Mouse (Mus musculus) heart, embryonic 10.5 days (tissue): ENCODE results near the gene Uvrag. TPM values are rescaled to one million over a fixed set of nuclear protein-coding genes. Genes with fewer than 3 reads are reported as not detected.

Experiments used
- DNase-seq: peaks from one replicate; pipeline ENCODE4 v3.0.0-alpha.2; 2017; ENCODE audit warnings: low spot score
- H3K27ac ChIP-seq: fragments of 300-500 bp; sonication (generic); 2 replicates; pipeline ENCODE4 v1.5.1; 2016; ENCODE audit warnings: mild to moderate bottlenecking
- H3K27me3 ChIP-seq: fragments of 300-500 bp; sonication (generic); 2 replicates; pipeline ENCODE4 v1.6.1; 2016; ENCODE audit warnings: mild to moderate bottlenecking; ENCODE audit not compliant: poor library complexity, insufficient read depth, severe bottlenecking
- H3K36me3 ChIP-seq: fragments of 300-500 bp; sonication (generic); 2 replicates; pipeline ENCODE4 v1.6.1; 2016; ENCODE audit warnings: mild to moderate bottlenecking, moderate library complexity
- H3K4me1 ChIP-seq: fragments of 300-500 bp; sonication (generic); 2 replicates; pipeline ENCODE4 v1.6.1; 2016; ENCODE audit warnings: mild to moderate bottlenecking
- H3K4me3 ChIP-seq: fragments of 300-500 bp; sonication (generic); 2 replicates; pipeline ENCODE4 v1.5.1; 2016; ENCODE audit warnings: mild to moderate bottlenecking, moderate library complexity
- H3K9me3 ChIP-seq: fragments of 300-500 bp; sonication (generic); 2 replicates; pipeline ENCODE4 v1.6.1; 2016; ENCODE audit warnings: mild to moderate bottlenecking, moderate library complexity
- WGBS: fragments of 180-500 bp; shearing (Covaris S2); methylation state at CpG from one replicate; pipeline ENCODE4 v1.1.7; 2016; 5-methylcytosine and 5-hydroxymethylcytosine counted together
- polyA plus RNA-seq: library from polyadenylated mRNA; unstranded; fragments of >200 nt; fragmentation: Nextera tagmentation; extraction: Ambion mirVana; gene quantifications from 2 replicates; pipeline ENCODE4 v1.2.1, GENCODE M21; 2016

Uvrag gene
- polyA plus RNA-seq, 1 experiment from 2014 or later, result 15.2 TPM

- WGBS, result 8% methylated on average over 3 of the region's 3 CpGs
- Histone ChIP-seq H3K4me1 (peaks cover 76% of the 10 kb centered on the region), H3K27me3 (peaks cover 16% of the 10 kb centered on the region; the same call in 1 of the 2 replicates), H3K27ac (peak overlapping the region; percentile 79), H3K36me3 (peaks cover 17% of the 10 kb centered on the region; the same call in 1 of the 2 replicates), H3K9me3 (no peaks in the 10 kb centered on the region), H3K4me3 (no peak overlapping the region)
- DNase-seq, result no peak
Observed at GRCm38 (mm10) chr7:98857094-98857493, 283.8 kb downstream of the Uvrag start.

GRCm38 (mm10) chr7:98856128-98856527 is 284.8 kb downstream of the Uvrag start:
- DNase-seq, result no peak
- peak overlapping the region; percentile 79 for H3K27ac ChIP-seq
- peaks cover 77% of the 10 kb centered on the region for H3K4me1 ChIP-seq
- 30% methylated on average over 3 of the region's 3 CpGs for WGBS
- H3K27me3 ChIP-seq, result peaks cover 7% of the 10 kb centered on the region; the same call in 1 of the 2 replicates
- peaks cover 23% of the 10 kb centered on the region for H3K36me3 ChIP-seq
- no peaks in the 10 kb centered on the region for H3K9me3 ChIP-seq
- H3K4me3 ChIP-seq, result no peak overlapping the region

GRCm38 (mm10) chr7:98855388-98855787 is 285.6 kb downstream of the Uvrag start:
- Histone ChIP-seq H3K27ac (peak overlapping the region; percentile 30), H3K27me3 (no peaks in the 10 kb centered on the region), H3K9me3 (no peaks in the 10 kb centered on the region), H3K4me3 (no peak overlapping the region), H3K4me1 (peaks cover 75% of the 10 kb centered on the region), H3K36me3 (peaks cover 31% of the 10 kb centered on the region)
- WGBS, result 18% methylated on average over 2 of the region's 2 CpGs
- DNase-seq, result no peak

DNA sequence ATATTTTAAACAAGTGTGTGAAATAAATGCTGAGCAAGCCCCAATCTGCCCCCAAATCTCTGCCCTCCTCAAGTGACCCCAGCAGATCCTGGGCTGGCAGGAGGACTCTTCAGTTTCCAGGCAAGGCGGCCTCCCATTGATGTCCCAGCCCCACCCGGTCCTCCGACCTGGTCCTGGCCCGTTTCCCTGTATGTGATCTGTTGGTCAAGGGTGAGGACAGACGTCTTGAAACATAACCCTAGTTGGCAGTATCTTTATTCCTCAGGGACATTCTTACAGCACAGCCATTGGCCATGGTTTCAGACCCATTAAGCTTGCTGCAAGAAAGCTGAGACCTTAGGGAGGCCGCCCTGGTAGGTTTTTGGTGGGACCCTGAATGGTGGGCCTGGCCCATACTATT is 287.1 kb downstream of the Uvrag start:
- H3K27me3 ChIP-seq, result no peaks in the 10 kb centered on the region
- 77% methylated on average over 6 of the region's 6 CpGs for WGBS
- peaks cover 43% of the 10 kb centered on the region for H3K36me3 ChIP-seq
- H3K4me3 ChIP-seq, result no peak overlapping the region
- peaks cover 78% of the 10 kb centered on the region for H3K4me1 ChIP-seq
- H3K27ac ChIP-seq, result peak overlapping the region; percentile 53
- no peak for DNase-seq
- H3K9me3 ChIP-seq, result no peaks in the 10 kb centered on the region

DNA sequence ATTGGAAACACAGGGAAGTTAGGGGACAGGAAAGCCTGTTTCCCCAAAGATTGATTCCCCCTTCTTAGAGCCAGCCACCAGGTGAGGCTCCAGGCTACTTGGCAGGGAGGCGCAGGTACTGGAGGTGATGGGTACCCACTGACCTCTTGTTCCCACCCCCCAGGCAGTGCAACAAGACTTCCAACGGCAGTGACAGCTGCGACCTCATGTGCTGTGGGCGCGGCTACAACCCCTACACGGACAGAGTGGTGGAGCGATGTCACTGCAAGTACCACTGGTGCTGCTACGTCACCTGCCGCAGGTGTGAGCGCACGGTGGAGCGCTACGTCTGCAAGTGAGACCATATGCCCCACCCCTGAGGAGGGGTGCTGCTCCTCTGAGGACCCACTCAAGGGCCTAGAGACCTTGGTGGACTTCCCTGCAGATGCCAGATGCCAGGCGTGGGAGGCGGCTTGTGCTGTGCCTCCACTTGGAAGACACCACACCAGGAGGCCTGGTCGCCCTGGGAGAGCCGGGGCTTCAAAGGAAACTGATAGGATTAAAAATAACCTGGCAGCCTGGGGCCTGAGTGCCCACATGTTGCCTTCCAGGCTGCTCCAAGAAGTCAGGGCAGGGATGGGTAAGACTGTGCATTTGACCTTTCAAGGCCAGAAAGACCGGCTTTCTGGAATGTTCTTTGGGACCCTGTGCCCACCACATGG is 287.8 kb downstream of the Uvrag start:
- 76% methylated on average over 18 of the region's 18 CpGs for WGBS
- peaks cover 79% of the 10 kb centered on the region for H3K4me1 ChIP-seq
- H3K36me3 ChIP-seq, result peaks cover 49% of the 10 kb centered on the region

DNA sequence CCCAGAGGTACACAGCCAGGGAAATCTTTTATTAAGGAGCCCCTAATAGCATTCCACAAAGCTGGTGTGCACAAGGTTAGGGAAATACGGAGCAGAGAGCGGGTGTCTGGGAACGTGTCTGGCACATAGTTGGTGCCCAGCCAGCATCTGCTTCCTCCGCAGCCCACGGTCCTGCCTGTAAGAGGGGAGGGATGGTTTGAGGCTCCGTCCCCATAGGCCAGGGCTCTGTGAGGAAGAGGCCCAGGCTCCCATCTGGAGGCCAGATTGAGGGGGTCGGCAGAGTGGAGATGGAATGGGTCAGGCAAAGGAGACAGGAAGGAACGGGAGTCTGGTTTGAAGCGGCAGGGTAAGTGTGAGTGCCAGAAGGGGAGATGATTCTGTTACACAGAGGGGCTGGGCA is 289.7 kb downstream of the Uvrag start:
- peak; percentile 88 for DNase-seq
- Histone ChIP-seq H3K4me1 (peaks cover 66% of the 10 kb centered on the region), H3K9me3 (no peaks in the 10 kb centered on the region), H3K27me3 (peaks cover 12% of the 10 kb centered on the region; the same call in 1 of the 2 replicates), H3K27ac (peak overlapping the region; percentile 30; the same call in 1 of the 2 replicates), H3K36me3 (peaks cover 67% of the 10 kb centered on the region), H3K4me3 (no peak overlapping the region)
- 47% methylated on average over 9 of the region's 9 CpGs for WGBS

More for the DNA sequence above, 287.8 kb downstream of the Uvrag start:
- no peaks in the 10 kb centered on the region for H3K9me3 ChIP-seq
- no peak overlapping the region for H3K4me3 ChIP-seq
- DNase-seq, result no peak
- 0 out of 2 replicates have a peak overlapping the region, but pooled peaks have one; percentile 44 for H3K27ac ChIP-seq
- H3K27me3 ChIP-seq, result no peaks in the 10 kb centered on the region

GRCm38 (mm10) chr7:98850388-98850787 is 290.6 kb downstream of the Uvrag start:
- no peaks in the 10 kb centered on the region for H3K9me3 ChIP-seq
- peaks cover 59% of the 10 kb centered on the region for H3K4me1 ChIP-seq
- no peak for DNase-seq
- WGBS, result 78% methylated on average over 5 of the region's 5 CpGs
- no peak overlapping the region for H3K4me3 ChIP-seq
- peaks cover 14% of the 10 kb centered on the region; the same call in 1 of the 2 replicates for H3K27me3 ChIP-seq
- H3K27ac ChIP-seq, result peak overlapping the region; percentile 37; the same call in 1 of the 2 replicates
- H3K36me3 ChIP-seq, result peaks cover 71% of the 10 kb centered on the region

DNA sequence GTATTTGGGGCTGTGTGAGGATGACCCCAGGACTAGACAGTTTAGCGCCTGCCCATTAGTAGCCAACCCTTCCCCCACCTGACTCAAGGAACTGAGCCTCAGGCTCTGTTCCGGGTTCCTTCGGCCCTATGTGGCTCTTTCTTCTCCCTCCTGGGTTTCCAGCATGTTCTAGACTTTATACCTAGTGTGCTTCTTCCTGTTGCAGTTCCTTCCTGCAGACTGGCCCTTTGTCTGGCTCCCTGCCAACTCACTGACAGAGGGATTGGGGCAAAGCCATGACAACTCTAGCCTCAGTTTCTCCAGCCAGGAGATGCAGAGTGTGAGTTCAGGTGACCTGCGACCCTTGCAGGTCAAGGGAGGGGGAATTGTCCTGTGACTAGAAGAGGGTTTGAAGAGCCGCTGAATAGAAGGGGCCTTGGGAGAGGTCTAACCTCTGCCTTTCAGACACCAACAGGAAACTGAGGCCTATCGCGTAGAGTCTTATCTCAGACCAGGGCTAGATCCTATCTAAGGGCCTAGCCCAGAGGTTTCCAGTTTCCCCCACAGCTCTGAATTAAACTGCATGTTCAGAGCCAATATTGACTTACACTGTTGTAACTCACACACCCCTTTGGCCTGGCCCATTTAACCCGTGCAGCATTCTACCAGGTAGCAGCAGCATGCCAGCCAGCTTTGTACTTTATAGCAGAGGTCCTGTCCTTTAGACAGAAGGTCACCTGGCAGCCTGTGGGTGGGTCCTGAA is 291.9 kb downstream of the Uvrag start:
- H3K36me3 ChIP-seq, result peaks cover 68% of the 10 kb centered on the region
- whole genome bisulfite sequencing, result 72% methylated on average over 8 of the region's 8 CpGs
- H3K27me3 ChIP-seq, result peaks cover 17% of the 10 kb centered on the region
- H3K9me3 ChIP-seq, result no peaks in the 10 kb centered on the region
- H3K27ac ChIP-seq, result peak overlapping the region; percentile 18; the same call in 1 of the 2 replicates
- H3K4me3 ChIP-seq, result no peak overlapping the region
- no peak for DNase-seq
- peaks cover 53% of the 10 kb centered on the region for H3K4me1 ChIP-seq

- H3K4me1 ChIP-seq, result peaks cover 70% of the 10 kb centered on the region
- peaks cover 34% of the 10 kb centered on the region for H3K27me3 ChIP-seq
- no peak overlapping the region for H3K4me3 ChIP-seq
- 16% methylated on average over 7 of the region's 7 CpGs for WGBS
- H3K9me3 ChIP-seq, result no peaks in the 10 kb centered on the region
- peak overlapping the region; percentile 31; the same call in 1 of the 2 replicates for H3K27ac ChIP-seq
- H3K36me3 ChIP-seq, result peaks cover 28% of the 10 kb centered on the region
- DNase-seq, result no peak
Observed at GRCm38 (mm10) chr7:98843649-98844048, 297.3 kb downstream of the Uvrag start.

DNA sequence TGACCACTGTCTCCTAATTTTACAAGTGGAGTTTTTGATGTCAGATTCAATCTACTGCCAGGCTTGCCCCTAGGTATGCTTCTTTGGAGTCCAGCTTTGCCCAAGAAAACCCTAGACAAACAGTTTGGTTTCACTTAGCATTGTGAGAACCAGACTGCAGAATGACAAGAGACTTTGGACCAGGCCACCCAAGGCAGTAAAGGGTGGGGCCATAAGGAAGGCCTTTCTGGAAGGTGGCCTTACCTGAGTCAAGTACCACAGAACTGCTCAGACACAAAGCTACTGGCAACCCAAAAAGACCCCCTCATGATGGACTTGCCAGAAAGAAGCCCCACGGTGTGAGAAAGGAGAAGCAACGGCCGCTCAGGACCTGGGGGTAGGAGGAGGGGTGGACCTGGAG is 297.9 kb downstream of the Uvrag start:
- WGBS, result 74% methylated on average over 3 of the region's 3 CpGs
- Histone ChIP-seq H3K4me1 (peaks cover 70% of the 10 kb centered on the region), H3K27ac (peak overlapping the region; percentile 31; the same call in 1 of the 2 replicates), H3K9me3 (no peaks in the 10 kb centered on the region), H3K36me3 (peaks cover 21% of the 10 kb centered on the region), H3K27me3 (peaks cover 40% of the 10 kb centered on the region), H3K4me3 (no peak overlapping the region)
- DNase-seq, result no peak

DNA sequence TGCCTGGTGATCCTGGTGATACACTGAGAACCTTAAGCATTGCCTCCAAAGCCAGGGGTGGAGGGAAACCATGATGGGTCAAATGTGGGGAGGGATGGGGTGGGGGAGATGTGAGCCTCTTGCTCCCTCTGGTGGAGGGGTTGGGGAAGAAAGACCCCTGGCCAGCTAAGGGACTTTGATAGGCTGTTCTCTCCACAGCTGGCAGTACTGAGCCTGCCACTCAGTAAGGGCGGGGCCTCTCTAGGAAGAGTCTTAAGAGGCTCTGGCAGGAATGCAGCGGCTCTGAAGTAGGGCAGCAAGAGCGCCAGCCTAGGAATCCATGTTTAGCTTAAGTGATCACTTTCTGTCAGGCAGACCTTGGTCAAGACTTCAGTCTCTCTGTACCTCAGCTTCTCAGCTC is 299.1 kb downstream of the Uvrag start:
- peaks cover 9% of the 10 kb centered on the region for H3K36me3 ChIP-seq
- peak overlapping the region; percentile 13; the same call in 1 of the 2 replicates for H3K27ac ChIP-seq
- H3K9me3 ChIP-seq, result no peaks in the 10 kb centered on the region
- H3K27me3 ChIP-seq, result peaks cover 45% of the 10 kb centered on the region
- 24% methylated on average over 3 of the region's 3 CpGs for WGBS
- DNase-seq, result no peak
- H3K4me1 ChIP-seq, result peaks cover 75% of the 10 kb centered on the region
- H3K4me3 ChIP-seq, result 0 out of 2 replicates have a peak overlapping the region, but pooled peaks have one; percentile 12

DNA sequence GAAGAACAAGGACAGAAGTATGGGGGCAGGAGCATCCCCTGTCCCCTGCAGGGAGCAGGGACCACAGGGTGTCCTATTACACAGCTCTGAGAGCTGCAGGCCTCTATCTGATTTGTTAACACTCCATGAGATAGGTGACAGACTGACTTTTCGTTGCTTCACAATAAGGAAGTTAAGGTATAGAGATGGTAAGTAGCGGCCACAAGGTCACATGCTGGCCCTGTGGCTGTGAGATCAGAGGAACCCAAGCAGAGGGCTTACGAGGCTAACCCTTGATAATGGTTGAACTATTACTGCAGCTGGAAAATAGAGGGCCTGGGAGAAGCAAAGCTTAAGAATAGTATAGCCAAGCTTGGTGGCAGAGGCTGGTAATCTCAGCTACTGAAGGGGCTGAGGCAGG is 300.2 kb downstream of the Uvrag start:
- Histone ChIP-seq H3K27me3 (peaks cover 49% of the 10 kb centered on the region; the same call in 1 of the 2 replicates), H3K4me3 (peak overlapping the region; percentile 78; the same call in 1 of the 2 replicates), H3K27ac (0 out of 2 replicates have a peak overlapping the region, but pooled peaks have one; percentile 24), H3K4me1 (peaks cover 84% of the 10 kb centered on the region), H3K9me3 (no peaks in the 10 kb centered on the region), H3K36me3 (peaks cover 2% of the 10 kb centered on the region; the same call in 1 of the 2 replicates)
- DNase-seq, result no peak
- WGBS, result 25% methylated on average over 3 of the region's 3 CpGs

DNA sequence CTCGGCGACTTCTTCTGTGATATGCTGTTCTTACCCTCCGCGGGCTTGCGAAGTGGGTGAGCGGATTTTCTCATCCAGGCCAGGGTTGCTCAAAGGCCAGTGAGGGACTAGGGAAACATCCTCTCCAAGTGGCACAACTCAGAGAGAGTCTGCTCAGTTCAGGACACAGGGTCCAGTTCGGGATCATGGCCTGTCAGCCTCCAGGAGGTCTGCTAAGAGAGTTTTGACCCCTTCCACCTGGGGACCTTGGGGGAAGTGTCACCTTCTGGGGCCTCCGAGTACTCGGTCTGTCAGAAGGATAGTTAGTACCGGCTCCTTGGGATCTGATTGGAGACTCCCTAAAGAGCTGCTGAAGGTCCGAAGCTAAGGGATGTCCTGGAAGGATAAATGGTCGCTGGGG is 301.6 kb downstream of the Uvrag start:
- Histone ChIP-seq H3K4me3 (peak overlapping the region; percentile 78), H3K36me3 (no peaks in the 10 kb centered on the region), H3K27ac (peak overlapping the region; percentile 84), H3K27me3 (peaks cover 62% of the 10 kb centered on the region), H3K4me1 (peaks cover 96% of the 10 kb centered on the region), H3K9me3 (no peaks in the 10 kb centered on the region)
- DNase-seq, result no peak
- 2% methylated on average over 12 of the region's 12 CpGs for WGBS
